Mouse (Mus musculus) CD4-positive, CD25-positive, alpha-beta regulatory T cell, adult 2 months (primary cell): ENCODE measurements around the gene BC037034.

Source experiments
- DNase-seq: peaks from one replicate; pipeline ENCODE4 v3.0.0-alpha.2; 2012; ENCODE audit warnings: low read depth, low spot score

Gene BC037034

GRCm38 (mm10) chr5:138263260-138264206, at the start of gene BC037034:
BC037034 (minus strand) TSS chr5:138264033.
- peak; percentile 95 for DNase-seq

DNA sequence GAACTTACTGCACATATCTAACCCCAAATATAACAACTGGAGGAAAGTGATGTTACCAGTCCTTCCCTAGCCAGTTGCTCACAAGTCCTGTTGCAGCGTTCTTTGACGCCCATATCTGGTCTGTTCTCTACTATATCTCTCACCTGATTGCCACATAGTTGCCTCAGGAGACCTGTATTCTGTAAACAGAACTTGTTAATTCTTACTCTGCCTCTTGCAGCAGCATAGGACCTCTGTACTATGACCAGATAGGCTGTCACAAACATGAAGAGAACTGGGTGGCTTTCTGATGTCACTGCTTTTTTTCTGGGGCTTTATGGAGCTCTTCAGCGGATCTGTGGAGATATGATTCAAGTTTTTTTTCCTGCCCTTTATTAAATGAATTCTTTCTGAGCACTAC, 49.0 kb upstream of the BC037034 start:
- no peak for DNase-seq

GRCm38 (mm10) chr5:138299613-138300012, 35.8 kb upstream of the BC037034 start:
- DNase-seq, result no peak

GRCm38 (mm10) chr5:138294158-138294557, 30.3 kb upstream of the BC037034 start:
- DNase-seq, result no peak

DNA sequence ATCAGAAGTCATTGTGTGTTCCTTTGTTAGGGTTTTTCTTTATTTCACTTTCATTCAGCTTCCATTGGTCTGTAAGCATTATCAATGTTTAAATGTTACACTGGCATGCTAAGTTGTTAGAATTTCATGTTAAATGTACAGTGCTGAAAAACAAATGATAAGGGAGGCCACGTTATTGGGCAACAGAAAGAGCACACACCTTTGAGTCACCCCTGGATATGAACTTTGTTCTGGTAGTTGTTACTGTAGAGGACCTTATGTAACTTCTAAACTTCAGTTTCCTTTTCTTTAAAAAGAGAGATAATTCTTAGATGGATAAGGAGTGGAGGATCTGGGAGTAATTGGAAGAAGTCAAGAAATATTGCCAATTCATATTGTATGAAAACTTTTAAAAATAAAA, 27.8 kb upstream of the BC037034 start:
- DNase-seq, result no peak

- peak; percentile 57 for DNase-seq
These were observed 24.0 kb upstream of the BC037034 start for GRCm38 (mm10) chr5:138287861-138288260.

DNA sequence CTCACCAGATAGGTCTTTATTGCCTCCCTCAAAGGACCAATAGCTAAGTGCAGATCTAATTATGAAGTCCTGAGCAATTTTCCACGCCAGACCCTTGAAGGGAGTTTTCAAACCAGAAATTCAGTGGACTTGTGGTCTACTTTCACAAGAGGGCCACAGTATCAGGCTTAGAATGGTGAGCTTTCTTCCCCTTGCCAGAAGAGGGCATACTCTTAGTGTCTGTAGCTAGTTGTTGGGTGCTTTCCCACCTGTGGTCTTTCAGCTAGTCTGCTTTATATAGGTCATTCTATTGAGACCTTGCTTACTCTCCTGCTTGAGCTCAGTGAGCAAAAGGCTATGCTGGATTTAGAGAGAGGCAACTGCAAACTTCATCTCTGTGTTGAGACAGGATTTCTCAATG, 19.7 kb upstream of the BC037034 start:
- DNase-seq, result peak; percentile 44

- no peak for DNase-seq
These were observed 18.0 kb upstream of the BC037034 start for GRCm38 (mm10) chr5:138281798-138282197.

- peak; percentile 18 for DNase-seq
These were observed 17.0 kb upstream of the BC037034 start for GRCm38 (mm10) chr5:138280829-138281228.

- no peak for DNase-seq
These were observed 16.6 kb upstream of the BC037034 start for GRCm38 (mm10) chr5:138280425-138280768.

GRCm38 (mm10) chr5:138279585-138280424, 16.0 kb upstream of the BC037034 start, which contains the start of the genes Gm43720, Gpc2 and Stag3:
Gm43720 (minus strand) TSS chr5:138279958.
Gpc2 (minus strand) TSS chr5:138280005.
Stag3 (plus strand) TSS chr5:138280240.
- peak; percentile 94 for DNase-seq

- no peak for DNase-seq
These were observed 14.2 kb upstream of the BC037034 start for GRCm38 (mm10) chr5:138277994-138278393.

- no peak for DNase-seq
These were observed 11.6 kb upstream of the BC037034 start for GRCm38 (mm10) chr5:138275216-138276050.

- DNase-seq, result no peak
These were observed 10.4 kb upstream of the BC037034 start for GRCm38 (mm10) chr5:138274186-138274585.

- DNase-seq, result no peak
These were observed 8.6 kb upstream of the BC037034 start, which contains the start of gene Gal3st4 for GRCm38 (mm10) chr5:138272409-138272923. Gal3st4 (minus strand) TSS chr5:138272840.

GRCm38 (mm10) chr5:138271232-138271631, 7.4 kb upstream of the BC037034 start:
- no peak for DNase-seq

DNA sequence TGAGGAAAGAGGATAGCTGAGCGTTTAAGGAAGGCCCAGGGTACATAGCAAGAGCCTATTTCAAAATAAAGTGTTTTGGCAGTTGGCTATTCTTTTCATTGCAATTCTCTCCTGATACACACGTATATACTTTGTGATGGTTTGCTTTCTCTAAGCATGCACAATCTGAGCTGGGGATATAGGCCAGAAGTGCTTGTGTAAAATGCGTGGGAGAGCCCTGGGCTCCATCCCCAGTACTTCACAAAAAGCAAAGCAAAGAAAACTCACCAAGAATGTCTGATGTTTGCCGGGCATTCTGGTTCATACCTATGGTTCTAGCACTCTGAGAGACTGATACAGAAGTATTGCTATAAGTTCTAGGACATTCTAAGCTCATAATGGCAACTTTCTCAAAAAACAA, 5.1 kb upstream of the BC037034 start:
- DNase-seq, result no peak

DNA sequence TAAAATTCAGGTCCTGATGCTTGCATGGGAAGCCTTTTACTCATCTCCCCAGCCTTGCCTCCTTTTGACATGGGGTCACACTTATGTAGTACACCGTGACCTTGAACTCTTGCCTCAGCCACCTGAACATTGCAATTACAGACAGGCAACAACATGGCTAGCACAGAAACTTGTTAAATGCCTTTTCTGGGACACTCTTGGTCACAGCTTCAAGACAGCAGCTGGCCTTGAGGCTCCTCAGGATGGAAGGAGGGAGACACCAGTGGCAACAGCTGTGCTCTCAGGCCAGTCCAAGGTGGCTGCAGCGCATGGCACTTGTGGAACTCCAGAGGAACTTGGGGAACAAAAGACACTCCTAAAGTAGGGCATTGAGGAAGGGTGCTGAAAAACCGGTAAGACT, 3.3 kb upstream of the BC037034 start:
- DNase-seq, result no peak

- no peak for DNase-seq
These were observed 1.9 kb upstream of the BC037034 start for GRCm38 (mm10) chr5:138265712-138266111.

GRCm38 (mm10) chr5:138264207-138264578, 360 bp upstream of the BC037034 start:
- no peak for DNase-seq

- no peak for DNase-seq
These were observed 1.1 kb downstream of the BC037034 start for GRCm38 (mm10) chr5:138262582-138263240.
